Mouse (Mus musculus) hindbrain, embryonic 16.5 days (tissue): ENCODE data around the gene Ifit1bl1. TPM values are rescaled to one million over a fixed set of nuclear protein-coding genes. Genes with fewer than 3 reads are reported as not detected.
A peak's percentile ranks its signal among the peaks of the same experiment; 100 is the strongest.

Source experiments
- ATAC-seq: fragments of 200-750 bp; cut with Nextera tagmentation; 2 replicates; pipeline ENCODE4 v1.8.0; 2017; ENCODE audit warnings: moderate TSS enrichment, moderate library complexity
- H3K27ac ChIP-seq: fragments of 300-500 bp; sonication (generic); 2 replicates; pipeline ENCODE4 v1.5.1; 2014; ENCODE audit warnings: low read depth, mild to moderate bottlenecking, control low read depth, low read length, moderate library complexity
- H3K27me3 ChIP-seq: fragments of 300-500 bp; sonication (generic); replicated peaks from 2 replicates; pipeline ENCODE4 v1.6.1; 2014; ENCODE audit warnings: low read length; ENCODE audit not compliant: control insufficient read depth, insufficient read depth
- H3K36me3 ChIP-seq: fragments of 300-500 bp; sonication (generic); 2 replicates; pipeline ENCODE4 v1.6.1; 2014; ENCODE audit warnings: mild to moderate bottlenecking, low read length, moderate library complexity, mixed read lengths; ENCODE audit not compliant: control insufficient read depth, insufficient read depth
- H3K4me1 ChIP-seq: fragments of 300-500 bp; sonication (generic); 2 replicates; pipeline ENCODE4 v1.6.1; 2014; ENCODE audit warnings: low read depth, low read length; ENCODE audit not compliant: control insufficient read depth, insufficient read depth
- H3K4me2 ChIP-seq: fragments of 300-500 bp; sonication (generic); 2 replicates; pipeline ENCODE4 v1.6.1; 2014; ENCODE audit warnings: mild to moderate bottlenecking, low read length, control low read depth, moderate library complexity
- H3K4me3 ChIP-seq: fragments of 300-500 bp; sonication (generic); 2 replicates; pipeline ENCODE4 v1.5.1; 2014; ENCODE audit warnings: mild to moderate bottlenecking, low read length, control low read depth, moderate library complexity
- H3K9ac ChIP-seq: fragments of 300-500 bp; sonication (generic); 2 replicates; pipeline ENCODE4 v1.6.1; 2014; ENCODE audit warnings: low read depth, mild to moderate bottlenecking, control low read depth, low read length, moderate library complexity
- H3K9me3 ChIP-seq: fragments of 300-500 bp; sonication (generic); 2 replicates; pipeline ENCODE4 v1.6.1; 2014; ENCODE audit warnings: mild to moderate bottlenecking, low read length, moderate library complexity; ENCODE audit not compliant: control insufficient read depth
- WGBS: fragments of 180-500 bp; shearing (Covaris S2); extraction: QIAGEN DNeasy Blood & Tissue Kit; methylation state at CpG from one replicate; pipeline ENCODE4 v1.1.7; 2014; 5-methylcytosine and 5-hydroxymethylcytosine counted together
- polyA plus RNA-seq: library from polyadenylated mRNA; unstranded; fragments of >200 nt; fragmentation: Nextera tagmentation; extraction: Ambion mirVana; gene quantifications from 2 replicates; pipeline ENCODE4 v1.2.1, GENCODE M21; 2015

Gene Ifit1bl1
- polyA plus RNA-seq, 1 experiment from 2014 or later, result 1.4 TPM

DNA sequence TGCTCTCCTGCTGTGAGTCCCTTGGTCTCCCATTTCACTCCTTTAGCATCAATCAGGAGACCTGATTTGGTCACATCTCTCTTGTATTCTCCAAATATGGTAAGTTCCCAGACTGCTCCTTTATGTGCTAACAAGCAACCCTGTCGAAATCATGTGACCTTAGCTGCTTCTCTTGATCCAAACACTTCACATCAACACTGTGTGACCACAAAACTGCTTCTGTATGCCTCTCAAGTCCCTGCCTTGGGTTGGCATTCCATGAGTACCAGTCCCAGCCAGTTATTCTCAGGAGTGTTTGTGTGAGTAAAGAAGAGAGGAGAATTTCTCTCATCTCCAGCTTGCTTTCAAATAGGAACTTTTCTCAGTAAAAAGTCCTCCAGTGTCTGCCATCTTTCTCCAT is 24.6 kb downstream of the Ifit1bl1 start:
- H3K9ac ChIP-seq, result no peak overlapping the region
- no peak overlapping the region for H3K4me3 ChIP-seq
- no peaks in the 10 kb centered on the region for H3K36me3 ChIP-seq
- H3K9me3 ChIP-seq, result no peaks in the 10 kb centered on the region
- H3K4me2 ChIP-seq, result no peak overlapping the region
- WGBS, result 80% methylated on average over 1 of the region's 1 CpGs
- no peak overlapping the region for H3K27ac ChIP-seq
- H3K4me1 ChIP-seq, result no peaks in the 10 kb centered on the region
- ATAC-seq, result no peak
- H3K27me3 ChIP-seq, result no peaks in the 10 kb centered on the region

GRCm38 (mm10) chr19:34573650-34574049 is 28.1 kb downstream of the Ifit1bl1 start:
- no peaks in the 10 kb centered on the region for H3K36me3 ChIP-seq
- H3K4me2 ChIP-seq, result no peak overlapping the region
- H3K27me3 ChIP-seq, result no peaks in the 10 kb centered on the region
- H3K9me3 ChIP-seq, result no peaks in the 10 kb centered on the region
- ATAC-seq, result no peak
- no peak overlapping the region for H3K4me3 ChIP-seq
- WGBS, result 90% methylated on average over 5 of the region's 5 CpGs
- H3K27ac ChIP-seq, result no peak overlapping the region
- H3K4me1 ChIP-seq, result no peaks in the 10 kb centered on the region
- H3K9ac ChIP-seq, result no peak overlapping the region

GRCm38 (mm10) chr19:34571080-34571479 is 30.7 kb downstream of the Ifit1bl1 start:
- H3K4me2 ChIP-seq, result no peak overlapping the region
- no peaks in the 10 kb centered on the region for H3K4me1 ChIP-seq
- no peak overlapping the region for H3K4me3 ChIP-seq
- no peaks in the 10 kb centered on the region for H3K36me3 ChIP-seq
- H3K27me3 ChIP-seq, result no peaks in the 10 kb centered on the region
- no peak overlapping the region for H3K27ac ChIP-seq
- no peaks in the 10 kb centered on the region for H3K9me3 ChIP-seq
- ATAC-seq, result peak; percentile 61
- H3K9ac ChIP-seq, result no peak overlapping the region
- WGBS, result 75% methylated on average over 1 of the region's 1 CpGs

GRCm38 (mm10) chr19:34569896-34570476 is 31.8 kb downstream of the Ifit1bl1 start:
- H3K9ac ChIP-seq, result no peak overlapping the region
- no peak for ATAC-seq
- no peak overlapping the region for H3K4me2 ChIP-seq
- no peaks in the 10 kb centered on the region for H3K9me3 ChIP-seq
- whole genome bisulfite sequencing, result 81% methylated on average over 4 of the region's 4 CpGs
- H3K27me3 ChIP-seq, result no peaks in the 10 kb centered on the region
- no peaks in the 10 kb centered on the region for H3K36me3 ChIP-seq
- H3K4me3 ChIP-seq, result no peak overlapping the region
- H3K4me1 ChIP-seq, result no peaks in the 10 kb centered on the region
- H3K27ac ChIP-seq, result no peak overlapping the region

GRCm38 (mm10) chr19:34568988-34569895 is 32.5 kb downstream of the Ifit1bl1 start:
- H3K27ac ChIP-seq, result no peak overlapping the region
- no peaks in the 10 kb centered on the region for H3K36me3 ChIP-seq
- no peak overlapping the region for H3K4me2 ChIP-seq
- H3K4me1 ChIP-seq, result no peaks in the 10 kb centered on the region
- no peaks in the 10 kb centered on the region for H3K27me3 ChIP-seq
- H3K9ac ChIP-seq, result no peak overlapping the region
- WGBS, result 79% methylated on average over 7 of the region's 7 CpGs
- H3K9me3 ChIP-seq, result no peaks in the 10 kb centered on the region
- no peak for ATAC-seq
- H3K4me3 ChIP-seq, result no peak overlapping the region

DNA sequence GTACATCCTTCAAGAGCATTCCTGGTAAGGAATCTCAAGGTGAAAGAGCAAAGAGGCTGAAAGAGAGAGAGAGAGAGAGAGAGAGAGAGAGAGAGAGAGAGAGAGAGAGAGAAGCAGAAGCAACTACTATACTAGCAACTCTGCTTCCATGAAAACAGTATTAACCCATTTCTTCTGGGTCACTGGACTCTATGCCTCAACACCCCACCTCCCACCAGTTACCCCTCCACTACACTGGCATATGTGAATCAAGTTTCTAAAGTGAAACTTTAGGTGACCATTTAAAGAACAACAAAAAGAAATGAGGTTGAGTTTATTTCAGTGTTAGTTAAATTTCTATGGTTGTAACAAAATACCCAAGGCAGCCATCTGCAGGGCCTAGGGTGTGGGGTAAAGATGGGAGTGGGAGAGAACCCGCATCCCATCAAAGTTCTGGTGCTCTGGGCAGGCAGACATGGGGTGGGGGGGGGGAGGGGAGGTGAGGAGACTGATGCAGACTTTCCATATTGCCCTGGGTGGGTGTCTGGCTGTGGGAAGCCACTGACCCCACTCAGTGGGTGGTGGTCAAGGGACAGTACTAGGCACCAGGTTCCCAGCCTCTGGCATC is 35.5 kb downstream of the Ifit1bl1 start:
- Histone ChIP-seq H3K27ac (no peak overlapping the region), H3K9ac (no peak overlapping the region), H3K4me3 (no peak overlapping the region), H3K36me3 (no peaks in the 10 kb centered on the region), H3K27me3 (no peaks in the 10 kb centered on the region), H3K4me2 (no peak overlapping the region), H3K4me1 (no peaks in the 10 kb centered on the region), H3K9me3 (no peaks in the 10 kb centered on the region)
- WGBS, result 86% methylated on average over 1 of the region's 1 CpGs
- ATAC-seq, result no peak

- ATAC-seq, result no peak
- Histone ChIP-seq H3K27me3 (no peaks in the 10 kb centered on the region), H3K4me2 (no peak overlapping the region), H3K9me3 (no peaks in the 10 kb centered on the region), H3K4me3 (no peak overlapping the region), H3K4me1 (no peaks in the 10 kb centered on the region), H3K36me3 (no peaks in the 10 kb centered on the region), H3K27ac (no peak overlapping the region), H3K9ac (no peak overlapping the region)
Measured at GRCm38 (mm10) chr19:34562556-34562955, 39.2 kb downstream of the Ifit1bl1 start.

GRCm38 (mm10) chr19:34556621-34557020 is 45.1 kb downstream of the Ifit1bl1 start:
- Histone ChIP-seq H3K4me1 (peaks cover 3% of the 10 kb centered on the region), H3K27me3 (no peaks in the 10 kb centered on the region), H3K36me3 (no peaks in the 10 kb centered on the region), H3K9ac (no peak overlapping the region), H3K4me2 (no peak overlapping the region), H3K9me3 (no peaks in the 10 kb centered on the region), H3K4me3 (no peak overlapping the region), H3K27ac (no peak overlapping the region)
- WGBS, result 80% methylated on average over 3 of the region's 3 CpGs
- ATAC-seq, result no peak

DNA sequence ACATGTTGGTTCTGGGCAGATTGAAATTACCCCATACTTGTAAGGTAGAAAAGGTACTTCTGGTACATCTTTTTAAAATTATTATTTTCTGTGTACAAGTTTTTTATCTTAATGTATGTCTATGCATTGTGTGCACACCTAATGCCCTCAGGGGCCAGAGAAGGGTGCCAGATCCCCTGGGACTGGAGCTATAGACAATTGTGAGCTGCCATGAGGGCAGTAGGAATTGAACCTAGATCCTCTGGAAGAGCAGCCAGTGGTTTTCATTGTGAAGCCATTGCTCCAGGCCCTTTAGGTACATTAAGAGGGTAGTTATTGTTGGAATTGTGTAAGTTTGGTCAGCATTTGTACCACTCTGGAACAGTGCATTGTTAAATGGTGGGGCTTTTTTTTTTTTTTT is 47.7 kb downstream of the Ifit1bl1 start:
- H3K4me3 ChIP-seq, result no peak overlapping the region
- H3K9ac ChIP-seq, result no peak overlapping the region
- no peak overlapping the region for H3K4me2 ChIP-seq
- peaks cover 7% of the 10 kb centered on the region for H3K4me1 ChIP-seq
- no peaks in the 10 kb centered on the region for H3K36me3 ChIP-seq
- no peak for ATAC-seq
- no peaks in the 10 kb centered on the region for H3K9me3 ChIP-seq
- no peak overlapping the region for H3K27ac ChIP-seq
- no peaks in the 10 kb centered on the region for H3K27me3 ChIP-seq
